Mouse (Mus musculus) brain, embryonic 14.5 days (tissue): ENCODE measurements at regions not wholly inside any gene's neighbourhood (a gene's known extent, or its start where the extent isn't known, plus 50 kb on each side); places are given as distances from the start of the nearest gene placed in this dataset.

Experiments
- CTCF ChIP-seq: fragments of 200-500 bp; IDR thresholded peaks from 2 replicates; pipeline ENCODE4 v1.5.1; 2012; ENCODE audit warnings: inconsistent platforms, mild to moderate bottlenecking, moderate library complexity, borderline replicate concordance; ENCODE audit not compliant: insufficient read depth, insufficient read length; ENCODE audit errors: extremely low read depth
- POLR2A ChIP-seq: fragments of 200-500 bp; IDR thresholded peaks from 2 replicates; pipeline ENCODE4 v1.6.1; 2012; ENCODE audit warnings: mild to moderate bottlenecking, inconsistent platforms, borderline replicate concordance; ENCODE audit not compliant: poor library complexity, insufficient read depth, insufficient read length, severe bottlenecking; ENCODE audit errors: extremely low read depth

- no peak for TF ChIP-seq CTCF
- no peak for TF ChIP-seq POLR2A
These were observed 155.2 kb downstream of the Pik3r1 start for GRCm38 (mm10) chr13:101612786-101613185.
